Mouse (Mus musculus) intestine, embryonic 16.5 days (tissue): ENCODE data around the gene Gcdh. TPM values are rescaled to one million over a fixed set of nuclear protein-coding genes. Genes with fewer than 3 reads are reported as not detected.

Experiments used
- ATAC-seq: fragments of 200-750 bp; cut with Nextera tagmentation; 2 replicates; pipeline ENCODE4 v1.8.0; 2017; ENCODE audit warnings: moderate TSS enrichment, moderate library complexity
- H3K27ac ChIP-seq: fragments of 300-500 bp; sonication (generic); 2 replicates; pipeline ENCODE4 v1.5.1; 2014; ENCODE audit warnings: mild to moderate bottlenecking, low read length
- H3K27me3 ChIP-seq: fragments of 300-500 bp; sonication (generic); replicated peaks from 2 replicates; pipeline ENCODE4 v1.6.1; 2014; ENCODE audit warnings: low read length, control low read depth, mixed read lengths; ENCODE audit not compliant: control insufficient read depth, insufficient read depth
- H3K36me3 ChIP-seq: fragments of 300-500 bp; sonication (generic); 2 replicates; pipeline ENCODE4 v1.6.1; 2014; ENCODE audit warnings: low read length, control low read depth; ENCODE audit not compliant: control insufficient read depth, insufficient read depth
- H3K4me1 ChIP-seq: fragments of 300-500 bp; sonication (generic); 2 replicates; pipeline ENCODE4 v1.6.1; 2014; ENCODE audit warnings: low read length, control low read depth, mixed read lengths; ENCODE audit not compliant: control insufficient read depth, insufficient read depth
- H3K4me2 ChIP-seq: fragments of 300-500 bp; sonication (generic); 2 replicates; pipeline ENCODE4 v1.6.1; 2014; ENCODE audit warnings: low read depth, low read length, control low read depth
- H3K4me3 ChIP-seq: fragments of 300-500 bp; sonication (generic); 2 replicates; pipeline ENCODE4 v1.5.1; 2014; ENCODE audit warnings: mild to moderate bottlenecking, low read length
- H3K9ac ChIP-seq: fragments of 300-500 bp; sonication (generic); 2 replicates; pipeline ENCODE4 v1.6.1; 2014; ENCODE audit warnings: low read depth, low read length
- H3K9me3 ChIP-seq: fragments of 300-500 bp; sonication (generic); 2 replicates; pipeline ENCODE4 v1.6.1; 2016; ENCODE audit warnings: low read length, control low read depth; ENCODE audit not compliant: control insufficient read depth
- WGBS: fragments of 180-500 bp; shearing (Covaris S2); extraction: QIAGEN DNeasy Blood & Tissue Kit; methylation state at CpG from one replicate; pipeline ENCODE4 v1.1.7; 2014; 5-methylcytosine and 5-hydroxymethylcytosine counted together
- microRNA-seq: library from miRNA; unstranded; fragments of <30 nt; microRNA quantifications from one replicate; pipeline ENCODE4, GENCODE M21; 2016
- polyA plus RNA-seq: library from polyadenylated mRNA; unstranded; fragments of >200 nt; fragmentation: Nextera tagmentation; extraction: Ambion mirVana; gene quantifications from 2 replicates; pipeline ENCODE4 v1.2.1, GENCODE M21; 2015

Gene Gcdh
- polyA plus RNA-seq, 1 experiment from 2014 or later = 53.3 TPM

DNA sequence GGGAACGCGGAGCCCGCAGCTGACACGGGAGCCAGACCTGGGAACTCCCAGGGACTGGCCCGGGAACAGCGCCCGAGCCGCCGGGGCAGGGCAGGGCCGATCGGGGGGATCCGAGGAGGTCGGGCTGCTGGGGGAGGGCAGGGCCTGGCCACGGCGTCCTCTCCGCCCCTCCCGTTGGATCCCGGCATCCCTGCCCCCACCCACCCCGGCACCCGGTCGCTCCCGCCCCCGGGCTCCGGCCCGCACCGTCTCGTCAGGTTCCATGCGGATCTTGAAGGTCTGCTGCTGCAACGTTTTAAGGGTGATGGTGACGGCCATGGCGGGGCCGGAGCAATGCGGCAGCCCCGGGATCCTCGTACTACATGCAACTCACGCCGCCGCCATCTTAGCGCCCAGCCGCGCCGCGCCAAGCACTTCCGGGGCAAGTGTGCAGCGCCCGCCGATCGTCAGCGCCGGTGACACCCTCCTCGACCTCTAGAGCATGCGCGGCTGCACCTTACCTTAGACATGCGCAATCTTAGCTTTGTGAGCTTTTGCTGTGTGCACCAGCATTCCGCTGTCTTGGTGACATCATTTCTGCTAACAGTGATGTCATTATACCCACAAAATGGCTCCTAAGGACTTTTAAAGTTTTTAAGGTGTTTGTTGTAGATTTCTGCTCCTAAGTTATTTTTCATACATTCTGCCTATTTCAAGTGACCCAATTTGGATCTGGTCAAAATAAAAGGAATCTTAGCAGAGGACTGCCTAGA lies 53.3 kb downstream of the Gcdh start, which contains the start of gene Rad23a:
Gene Rad23a, minus strand, starts transcription at position 418 of the 752 bp plus-strand sequence.
- no peaks in the 10 kb centered on the region for H3K27me3 ChIP-seq
- peak; percentile 97 for ATAC-seq
- peaks cover 46% of the 10 kb centered on the region for H3K36me3 ChIP-seq
- H3K27ac ChIP-seq = peak within 1 kb of the TSS; percentile 88
- H3K4me3 ChIP-seq = peak within 1 kb of the TSS; percentile 91
- under 1% methylated on average over 51 of the region's 55 CpGs for WGBS
- peaks cover 36% of the 10 kb centered on the region for H3K4me1 ChIP-seq
- H3K4me2 ChIP-seq = peak within 1 kb of the TSS; percentile 66
- H3K9ac ChIP-seq = peak within 1 kb of the TSS; percentile 94
- H3K9me3 ChIP-seq = no peaks in the 10 kb centered on the region

DNA sequence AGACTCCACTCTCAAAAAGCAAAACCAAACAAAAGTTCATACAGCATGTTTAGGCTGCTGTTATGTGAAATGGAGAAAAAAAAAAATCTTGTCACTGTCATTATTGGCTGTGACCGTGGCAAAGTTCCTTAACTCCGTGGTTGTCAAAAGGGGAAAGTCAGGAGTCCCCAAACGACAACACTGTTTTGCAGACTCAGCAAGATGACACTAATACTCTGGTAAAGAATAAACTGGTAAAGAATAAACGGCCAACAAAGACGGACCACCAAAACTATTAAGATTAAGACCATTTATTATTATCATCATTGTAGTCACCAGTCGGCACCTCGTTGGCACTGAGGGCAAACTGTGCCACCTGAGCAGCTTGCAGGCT lies 53.9 kb downstream of the Gcdh start:
- Histone ChIP-seq H3K27ac (peak overlapping the region; percentile 88), H3K9me3 (no peaks in the 10 kb centered on the region), H3K4me2 (peak overlapping the region; percentile 66), H3K4me1 (peaks cover 36% of the 10 kb centered on the region), H3K9ac (peak overlapping the region; percentile 94), H3K36me3 (peaks cover 48% of the 10 kb centered on the region), H3K27me3 (no peaks in the 10 kb centered on the region), H3K4me3 (peak overlapping the region; percentile 91)
- 1% methylated on average over 7 of the region's 7 CpGs for WGBS
- ATAC-seq = no peak

DNA sequence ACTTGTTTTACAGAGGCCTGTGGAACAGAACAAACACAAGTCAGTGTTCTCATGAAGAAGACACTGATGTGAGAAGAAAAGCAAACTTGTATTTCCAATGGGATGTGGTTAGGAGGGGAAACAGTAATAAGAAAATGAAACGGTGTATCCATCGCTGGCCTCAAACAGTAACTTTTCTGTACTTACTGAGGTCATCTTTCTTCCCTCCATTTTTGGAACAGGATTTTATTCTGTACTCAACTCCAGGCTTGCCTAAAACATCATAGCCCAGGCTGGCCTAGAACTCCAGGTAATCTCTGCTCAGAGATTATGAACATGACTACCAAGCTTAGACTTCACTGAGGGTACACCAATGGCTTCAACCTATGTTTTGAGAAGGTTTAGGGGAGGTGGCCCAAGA lies 54.3 kb downstream of the Gcdh start:
- H3K9me3 ChIP-seq = no peaks in the 10 kb centered on the region
- no peaks in the 10 kb centered on the region for H3K27me3 ChIP-seq
- peaks cover 44% of the 10 kb centered on the region for H3K36me3 ChIP-seq
- H3K27ac ChIP-seq = peak overlapping the region; percentile 88; the same call in 1 of the 2 replicates
- 82% methylated on average over 2 of the region's 2 CpGs for WGBS
- no peak for ATAC-seq
- peak overlapping the region; percentile 91 for H3K4me3 ChIP-seq
- H3K4me1 ChIP-seq = peaks cover 36% of the 10 kb centered on the region
- H3K9ac ChIP-seq = peak overlapping the region; percentile 94
- peak overlapping the region; percentile 66 for H3K4me2 ChIP-seq

DNA sequence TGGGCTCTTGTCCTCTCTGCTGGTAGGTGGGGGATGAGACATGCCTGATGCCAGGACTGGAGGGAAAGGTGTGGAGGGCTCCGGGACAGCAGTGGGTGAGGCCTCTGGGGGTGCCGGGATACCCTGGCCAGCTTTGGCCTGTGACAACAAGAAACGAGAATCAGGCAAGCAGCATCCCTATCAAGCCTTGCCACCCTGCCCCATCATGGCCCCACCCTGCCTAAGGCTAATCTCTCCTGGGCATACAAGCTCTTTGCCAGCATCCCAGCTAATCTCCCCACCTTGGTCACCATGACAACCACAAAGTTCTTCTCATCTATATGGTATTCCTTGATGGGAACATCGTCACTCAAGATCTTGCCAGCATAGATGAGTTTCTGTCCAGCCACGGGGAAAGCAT lies 55.2 kb downstream of the Gcdh start:
- Histone ChIP-seq H3K36me3 (peaks cover 39% of the 10 kb centered on the region), H3K9ac (no peak overlapping the region), H3K4me3 (no peak overlapping the region), H3K27ac (no peak overlapping the region), H3K9me3 (no peaks in the 10 kb centered on the region), H3K4me1 (peaks cover 32% of the 10 kb centered on the region), H3K27me3 (no peaks in the 10 kb centered on the region), H3K4me2 (no peak overlapping the region)
- ATAC-seq = 0 out of 2 replicates have a peak, but pooled peaks have one; percentile 4
- WGBS = 79% methylated on average over 5 of the region's 5 CpGs

DNA sequence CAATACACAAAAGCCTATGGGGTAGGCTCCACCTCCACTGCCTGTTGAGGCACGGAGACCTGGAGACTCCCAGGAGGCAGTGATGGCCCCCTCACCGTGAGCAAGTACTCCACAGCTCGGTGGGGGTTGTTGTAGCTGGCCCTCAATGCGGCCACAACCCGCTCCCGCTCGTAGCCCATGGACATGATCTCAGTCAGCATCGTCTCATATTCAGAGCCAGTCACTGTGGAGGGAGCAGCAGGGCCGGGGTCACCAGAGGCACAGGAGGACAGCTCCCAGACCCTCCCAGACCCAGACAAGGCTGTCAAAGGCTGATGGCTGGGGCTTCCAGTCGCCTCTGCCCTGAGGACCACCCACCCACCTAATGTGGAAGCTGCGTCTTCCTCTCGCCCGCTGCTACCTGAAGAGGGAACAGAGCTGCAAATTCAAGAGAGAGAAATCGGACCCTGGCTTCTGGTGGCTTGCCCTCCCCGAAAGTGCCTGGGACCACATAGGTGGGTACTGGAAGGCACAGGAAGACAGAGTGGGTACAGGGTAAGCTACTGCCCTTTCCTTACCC lies 55.7 kb downstream of the Gcdh start:
- no peak overlapping the region for H3K4me2 ChIP-seq
- 0 out of 2 replicates have a peak overlapping the region, but pooled peaks have one; percentile 6 for H3K9ac ChIP-seq
- H3K4me3 ChIP-seq = no peak overlapping the region
- H3K27ac ChIP-seq = no peak overlapping the region
- H3K36me3 ChIP-seq = peaks cover 35% of the 10 kb centered on the region
- 84% methylated on average over 15 of the region's 15 CpGs for WGBS
- H3K4me1 ChIP-seq = peaks cover 34% of the 10 kb centered on the region
- no peak for ATAC-seq
- no peaks in the 10 kb centered on the region for H3K27me3 ChIP-seq
- H3K9me3 ChIP-seq = no peaks in the 10 kb centered on the region

DNA sequence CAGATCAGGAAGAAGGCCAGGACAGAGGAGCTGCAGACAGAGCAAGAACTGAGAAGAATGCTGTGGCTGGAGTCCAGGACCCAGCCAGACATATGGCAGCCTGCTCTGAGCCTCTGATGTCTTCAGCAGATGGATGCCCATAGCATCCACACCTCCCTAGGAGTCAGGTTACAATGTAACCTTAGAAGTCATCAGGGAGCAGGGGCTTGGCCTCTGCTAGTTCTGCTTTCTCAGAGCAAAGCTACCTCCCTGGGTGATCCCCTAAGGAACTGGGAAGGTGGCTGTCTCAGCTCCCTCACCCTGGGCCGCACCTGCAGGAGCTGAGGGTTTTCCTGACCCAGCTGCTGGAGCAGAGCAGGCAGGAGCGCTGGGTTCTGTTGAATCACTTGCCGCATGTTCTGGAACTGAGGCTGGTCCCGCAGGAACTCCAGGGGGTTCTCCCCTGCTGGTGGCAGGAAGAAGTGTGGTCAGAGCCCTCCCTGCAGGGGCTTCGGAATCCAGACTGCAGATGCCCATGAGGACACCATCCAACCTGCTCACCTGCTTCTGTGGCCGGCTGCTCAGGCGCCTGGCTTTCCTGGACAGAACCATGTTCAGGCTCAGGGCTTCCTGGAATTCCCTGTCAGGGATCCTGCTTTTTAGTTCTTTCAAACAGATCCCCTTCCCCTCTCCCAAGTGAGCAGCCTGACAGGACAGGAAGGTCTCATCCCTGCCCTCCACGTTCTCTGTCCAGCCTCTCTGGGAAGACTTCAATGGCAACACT lies 56.4 kb downstream of the Gcdh start:
- no peaks in the 10 kb centered on the region for H3K9me3 ChIP-seq
- peaks cover 28% of the 10 kb centered on the region for H3K36me3 ChIP-seq
- no peak overlapping the region for H3K27ac ChIP-seq
- H3K4me2 ChIP-seq = no peak overlapping the region
- no peak overlapping the region for H3K4me3 ChIP-seq
- H3K4me1 ChIP-seq = peaks cover 29% of the 10 kb centered on the region
- H3K27me3 ChIP-seq = no peaks in the 10 kb centered on the region
- ATAC-seq = no peak
- 51% methylated on average over 8 of the region's 8 CpGs for WGBS
- 0 out of 2 replicates have a peak overlapping the region, but pooled peaks have one; percentile 6 for H3K9ac ChIP-seq

Small RNAs within 50 kb of the gene (microRNA-seq; reads per million reads assigned to microRNA genes)
- gene Gm24197 = not detected
- gene Mir7069 = 2.0 reads per million

Other genes with a start within 250 kb of the Gcdh start
- 77.7 and 78.7 TPM in 2 replicates for gene Ier2, start 231.1 kb downstream of the Gcdh start, polyA plus RNA-seq
- gene Trmt1, start 207.6 kb downstream of the Gcdh start, polyA plus RNA-seq = 60.0 and 67.1 TPM in 2 replicates
- gene Nacc1, start 206.1 kb downstream of the Gcdh start, polyA plus RNA-seq = 11.0 and 14.8 TPM in 2 replicates
- 4.9 and 5.0 TPM in 2 replicates for gene Lyl1, start 192.5 kb downstream of the Gcdh start, polyA plus RNA-seq
- 2.0 and 2.6 TPM in 2 replicates for gene G430095P16Rik, start 170.9 kb downstream of the Gcdh start, polyA plus RNA-seq
- gene Nfix, start 93.6 kb downstream of the Gcdh start, polyA plus RNA-seq = 9.7 and 11.8 TPM in 2 replicates
- 4.2 and 4.4 TPM in 2 replicates for gene Dand5, start 71.1 kb downstream of the Gcdh start, polyA plus RNA-seq
- gene Gadd45gip1, start 62.4 kb downstream of the Gcdh start, polyA plus RNA-seq = 61.8 and 63.4 TPM in 2 replicates
- 109 and 115 TPM in 2 replicates for gene Rad23a, start 53.3 kb downstream of the Gcdh start, polyA plus RNA-seq
- gene Calr, start 47.0 kb downstream of the Gcdh start, polyA plus RNA-seq = 1,204 and 1,241 TPM in 2 replicates
- 86.0 and 91.7 TPM in 2 replicates for gene Farsa, start 36.9 kb downstream of the Gcdh start, polyA plus RNA-seq
- gene Syce2, start 21.8 kb downstream of the Gcdh start, polyA plus RNA-seq = 39.5 and 45.4 TPM in 2 replicates
- 4.9 and 10.3 TPM in 2 replicates for gene Klf1, start 8.0 kb upstream of the Gcdh start, polyA plus RNA-seq
- 7.3 and 10.2 TPM in 2 replicates for gene Dnase2a, start 14.6 kb upstream of the Gcdh start, polyA plus RNA-seq
- gene Mast1, start 43.4 kb upstream of the Gcdh start, polyA plus RNA-seq = 1.2 and 1.6 TPM in 2 replicates
- 0.18 and 0.24 TPM in 2 replicates for gene Rtbdn, start 53.1 kb upstream of the Gcdh start, polyA plus RNA-seq
- gene Gm49661, start 75.5 kb upstream of the Gcdh start, polyA plus RNA-seq = not detected in 2 replicates
- 533 and 590 TPM in 2 replicates for gene Prdx2, start 75.7 kb upstream of the Gcdh start, polyA plus RNA-seq
- gene Rnaseh2a, start 75.8 kb upstream of the Gcdh start, polyA plus RNA-seq = 102 and 120 TPM in 2 replicates
- 18.2 and 25.5 TPM in 2 replicates for gene Junb, start 84.8 kb upstream of the Gcdh start, polyA plus RNA-seq
- 96.9 and 108 TPM in 2 replicates for gene Hook2, start 96.7 kb upstream of the Gcdh start, polyA plus RNA-seq
- gene Best2, start 120.6 kb upstream of the Gcdh start, polyA plus RNA-seq = 0.09 and 0.28 TPM in 2 replicates
- gene Asna1, start 131.4 kb upstream of the Gcdh start, polyA plus RNA-seq = 139 and 144 TPM in 2 replicates
- gene Trir, start 132.9 kb upstream of the Gcdh start, polyA plus RNA-seq = 79.0 and 81.4 TPM in 2 replicates
- gene Tnpo2, start 143.0 kb upstream of the Gcdh start, polyA plus RNA-seq = 21.6 and 22.0 TPM in 2 replicates
- 28.2 and 30.7 TPM in 2 replicates for gene Fbxw9, start 166.1 kb upstream of the Gcdh start, polyA plus RNA-seq
- gene Gm5741, start 174.1 kb upstream of the Gcdh start, polyA plus RNA-seq = not detected in 2 replicates
- gene Dhps, start 177.8 kb upstream of the Gcdh start, polyA plus RNA-seq = 56.0 and 57.4 TPM in 2 replicates
- gene Wdr83os, start 186.8 kb upstream of the Gcdh start, polyA plus RNA-seq = 138 and 146 TPM in 2 replicates
- gene Wdr83, start 187.4 kb upstream of the Gcdh start, polyA plus RNA-seq = 39.7 and 43.8 TPM in 2 replicates
- 72.4 and 85.5 TPM in 2 replicates for gene Man2b1, start 189.3 kb upstream of the Gcdh start, polyA plus RNA-seq
- gene Zfp791, start 229.2 kb upstream of the Gcdh start, polyA plus RNA-seq = 2.5 and 2.7 TPM in 2 replicates